Mouse (Mus musculus): Measurements from ENCODE around the gene Ltk. TPM values are rescaled to one million over a fixed set of nuclear protein-coding genes. Genes with fewer than 3 reads are reported as not detected.
"Not testable (repeated sequence)": the region's sequence is repeated elsewhere in the genome, so short reads cannot be mapped to it uniquely, and the experiment has no call there.

Ltk gene
- total RNA-seq, 2 experiments from 2014 or later: 0.15 TPM; not detected in 1

DNA sequence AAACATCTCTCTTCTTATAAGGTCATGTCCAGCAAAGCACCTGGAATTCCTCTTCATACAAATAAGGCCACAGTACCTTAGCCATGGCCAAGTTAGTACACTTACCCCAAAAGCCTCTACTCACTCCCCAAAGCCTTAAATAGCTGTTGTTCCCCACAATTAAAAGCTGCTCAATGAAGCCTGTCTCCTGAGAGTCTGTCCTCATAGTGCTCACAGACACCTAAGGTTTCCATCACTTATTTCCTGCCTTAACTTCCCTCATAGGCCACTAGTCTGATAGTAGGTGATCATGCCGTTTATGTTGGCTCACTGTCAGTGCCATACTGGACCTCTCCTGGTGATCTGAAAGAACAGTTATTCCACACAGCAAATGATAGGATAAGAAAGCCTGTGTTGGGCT lies 2.0 kb upstream of the Ltk start:
- DNase-seq: no peak
- intact Hi-C loops (cut with DNase I): no loop called here

DNA sequence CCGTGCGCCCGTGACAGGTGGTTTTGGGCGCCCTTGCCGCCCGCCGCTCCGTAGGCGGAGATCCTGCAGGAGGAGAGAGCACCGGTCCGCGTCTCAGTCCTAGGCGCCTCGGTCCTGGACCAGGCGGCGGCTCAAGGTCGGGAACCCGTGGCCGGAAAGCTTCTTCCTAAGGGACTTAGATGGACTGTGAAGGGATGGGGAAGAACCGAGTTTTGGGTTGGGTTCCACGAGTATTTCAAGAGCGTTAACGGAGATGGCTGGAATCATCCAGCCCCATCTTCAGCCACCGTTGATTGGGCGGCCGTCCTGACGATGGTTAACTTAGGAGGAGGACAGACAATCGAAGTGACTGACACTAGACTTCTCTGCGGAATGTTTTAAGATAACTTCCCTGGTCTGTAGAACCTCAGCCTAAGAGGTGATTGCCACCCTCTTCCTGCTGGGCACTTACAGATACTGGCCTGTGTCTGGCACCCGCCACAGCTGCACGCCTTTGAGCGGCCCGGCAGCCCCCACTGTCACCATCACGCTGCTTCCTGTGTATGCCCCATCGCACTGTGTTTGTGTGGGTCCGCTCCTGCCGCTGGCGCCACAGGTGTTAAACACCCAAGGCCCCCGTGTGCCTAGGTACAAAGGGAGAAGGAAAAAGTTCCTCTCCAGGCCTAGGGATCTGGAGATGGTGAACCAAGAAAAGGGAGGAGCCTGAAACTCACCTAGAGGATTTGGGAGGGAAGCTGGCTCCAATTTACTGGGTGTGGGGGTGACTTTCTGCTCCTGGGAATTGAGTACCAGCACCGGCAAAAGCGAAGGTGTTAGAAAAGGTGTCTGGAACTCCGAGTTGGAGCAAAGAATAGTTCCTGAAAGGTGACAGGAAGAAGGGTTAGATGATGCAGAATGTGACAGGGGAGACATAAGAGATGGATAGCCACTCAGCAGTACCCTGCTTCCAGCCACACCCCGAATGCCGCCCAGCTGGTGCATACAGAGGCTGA lies 1.1 kb downstream of the Ltk start:
- no peak for DNase-seq
- intact Hi-C loops (cut with DNase I): no loop called here

DNA sequence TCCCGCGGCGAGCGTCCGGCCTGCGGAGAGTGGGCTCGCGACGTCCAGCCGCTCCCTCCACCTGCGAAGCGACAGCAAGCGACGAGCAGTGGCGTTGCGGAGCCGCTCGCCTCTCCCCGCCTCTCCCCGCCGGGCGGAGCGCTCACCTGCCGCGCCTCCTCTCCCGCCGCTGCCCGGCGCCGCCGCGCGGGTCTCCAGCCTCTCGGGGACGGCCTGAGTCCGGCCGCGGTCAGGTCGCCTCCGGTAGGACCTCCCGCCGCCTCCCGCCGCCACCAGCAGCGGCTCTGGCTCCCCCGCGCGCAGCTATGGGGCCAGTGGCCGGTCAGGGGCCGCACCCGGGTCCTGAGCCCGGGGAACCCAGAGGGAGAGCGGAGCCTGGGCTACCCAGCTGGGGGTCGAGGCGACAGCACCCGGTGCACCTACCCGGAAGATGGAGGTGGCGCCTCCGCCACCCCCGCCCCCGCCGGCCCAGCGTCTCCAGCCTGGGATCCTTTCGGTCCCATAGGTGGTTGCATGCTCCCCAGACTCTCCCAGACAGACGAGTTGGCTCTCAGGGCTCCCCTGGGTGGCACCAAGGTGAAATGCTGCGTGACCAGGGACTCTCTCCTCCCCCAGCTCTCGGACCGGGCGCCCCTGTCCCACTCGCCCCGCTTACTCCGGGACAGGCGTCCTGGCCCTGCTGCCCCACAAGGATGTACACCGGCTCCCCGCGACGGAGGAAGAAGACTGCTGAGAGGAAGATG lies 2.0 kb downstream of the Ltk start:
- intact Hi-C loops (cut with DNase I): no loop called here
- DNase-seq: peak; percentile 14 to 26

GRCm38 (mm10) chr2:119757601-119758100 lies 2.6 kb downstream of the Ltk start:
- peak in 1 of 2 experiments; percentile 15 for DNase-seq
- intact Hi-C loops (cut with DNase I): no loop called here

- intact Hi-C loops (cut with DNase I): no loop called here
- DNase-seq: no peak
Measured at GRCm38 (mm10) chr2:119749260-119749659, 11.0 kb downstream of the Ltk start.

GRCm38 (mm10) chr2:119747554-119747953 lies 12.7 kb downstream of the Ltk start:
- intact Hi-C loops (cut with DNase I): no loop called here
- DNase-seq: no peak

- intact Hi-C loops (cut with DNase I): no loop called here
- DNase-seq: peak; percentile 19 to 53
Measured at GRCm38 (mm10) chr2:119745281-119745680, 14.9 kb downstream of the Ltk start.

GRCm38 (mm10) chr2:119744163-119745111 lies 15.8 kb downstream of the Ltk start:
- intact Hi-C loops (cut with DNase I): no loop called here
- peak; percentile 45 to 46 for DNase-seq

DNA sequence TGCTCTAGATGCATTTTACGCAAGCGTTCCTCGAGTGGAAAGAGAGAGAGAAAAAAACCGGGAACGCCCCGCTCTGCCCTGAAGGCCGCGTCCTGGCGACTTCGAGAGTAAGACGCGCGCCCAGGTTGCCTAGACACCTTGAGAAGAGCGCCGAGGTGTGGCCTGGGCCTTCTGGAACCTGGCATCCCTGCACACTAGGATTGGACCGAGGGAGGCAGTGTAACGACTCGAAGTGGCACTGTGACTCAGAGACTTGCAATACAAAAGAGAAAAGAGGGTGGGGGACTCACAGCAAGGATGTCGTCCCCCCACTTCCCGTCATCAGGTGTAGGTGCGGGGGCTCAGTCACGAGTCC lies 16.4 kb downstream of the Ltk start:
- intact Hi-C loops (cut with DNase I): no loop called here
- peak in 1 of 2 experiments; percentile 3 for DNase-seq

DNA sequence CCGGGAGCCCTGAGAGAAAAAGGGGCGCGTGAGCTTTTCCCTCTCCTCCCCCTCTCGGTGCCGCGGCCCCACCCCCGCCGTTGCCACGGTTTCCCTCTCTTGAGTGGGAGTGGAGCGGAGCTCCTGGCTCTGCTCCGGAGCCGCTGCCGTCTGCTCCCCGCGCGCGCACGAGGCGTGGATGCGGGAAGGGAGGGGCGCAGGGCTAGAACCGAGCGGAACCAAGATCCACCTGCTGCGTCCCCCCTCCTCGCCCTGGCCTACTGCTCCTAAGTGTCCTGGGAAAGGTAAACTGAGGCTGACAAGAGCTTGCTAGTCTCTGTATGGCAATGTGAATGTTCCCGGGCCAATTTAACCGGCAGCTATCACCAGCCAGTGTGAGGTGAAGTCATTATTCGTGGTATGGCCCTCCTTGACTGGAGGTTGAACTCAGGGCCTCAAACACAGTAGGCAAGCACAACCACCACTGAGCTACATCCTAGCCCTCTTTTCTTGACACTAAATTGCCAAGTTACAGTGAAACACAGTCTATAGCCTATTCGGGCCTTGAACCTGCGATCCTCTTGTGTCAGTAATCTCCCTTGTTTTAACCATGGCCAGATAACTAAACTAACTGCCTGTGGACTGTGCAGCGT lies 16.9 kb downstream of the Ltk start:
- intact Hi-C loops (cut with DNase I): no loop called here

GRCm38 (mm10) chr2:119742461-119743175 lies 17.6 kb downstream of the Ltk start:
- intact Hi-C loops (cut with DNase I): no loop called here
- DNase-seq: peak; percentile 21 to 37

More for the DNA sequence above, 16.9 kb downstream of the Ltk start:
- DNase-seq: peak in 1 of 2 experiments; percentile 15

DNA sequence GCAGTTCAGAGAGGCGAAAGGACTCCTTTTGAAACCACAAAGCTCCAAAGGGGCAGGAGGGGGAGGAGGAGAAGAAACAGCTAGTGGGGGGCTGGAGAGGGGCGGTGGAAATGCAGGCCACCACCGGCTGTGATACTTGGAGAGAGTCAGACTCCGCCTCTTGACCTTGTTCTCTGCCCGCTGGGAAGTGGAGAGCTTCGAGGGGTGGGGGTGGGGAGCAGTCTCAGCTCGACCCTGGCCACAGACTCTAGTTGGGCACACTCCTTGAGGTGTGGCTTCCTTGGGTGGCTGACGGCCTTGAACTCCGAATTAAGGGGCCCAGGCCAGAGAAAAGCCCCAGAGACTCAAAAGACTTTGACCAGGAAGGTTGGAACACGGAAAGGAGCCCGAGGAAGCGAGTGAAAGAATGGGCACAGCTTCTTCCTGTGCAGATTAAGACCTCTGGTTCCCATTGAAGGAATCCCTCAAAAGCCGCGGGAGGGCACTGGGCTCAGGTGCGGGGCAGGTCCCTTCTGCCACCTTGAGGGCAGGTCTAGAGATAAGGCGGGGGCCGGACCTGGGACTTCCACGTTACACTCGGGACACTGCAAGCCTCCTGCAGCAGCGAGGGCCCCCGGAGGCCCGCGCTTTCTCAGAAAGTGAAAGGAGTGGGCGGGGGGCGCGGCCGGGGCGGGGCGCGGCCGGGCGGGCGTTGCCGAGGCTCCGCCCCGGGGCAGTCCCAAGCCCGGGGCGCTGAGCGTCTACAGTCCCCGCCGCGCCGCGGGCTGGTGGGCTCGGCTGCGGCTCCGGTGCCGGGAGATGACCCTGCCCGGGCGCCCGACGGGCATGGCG lies 18.4 kb downstream of the Ltk start, which contains the start of gene Itpka:
Gene Itpka, plus strand, starts transcription at position 757 of the 831 bp plus-strand sequence.
- intact Hi-C loops (cut with DNase I): no loop called here
- peak; percentile 55 to 60 for DNase-seq

GRCm38 (mm10) chr2:119740567-119740966 lies 19.7 kb downstream of the Ltk start:
- no peak for DNase-seq
- intact Hi-C loops (cut with DNase I): no loop called here

DNA sequence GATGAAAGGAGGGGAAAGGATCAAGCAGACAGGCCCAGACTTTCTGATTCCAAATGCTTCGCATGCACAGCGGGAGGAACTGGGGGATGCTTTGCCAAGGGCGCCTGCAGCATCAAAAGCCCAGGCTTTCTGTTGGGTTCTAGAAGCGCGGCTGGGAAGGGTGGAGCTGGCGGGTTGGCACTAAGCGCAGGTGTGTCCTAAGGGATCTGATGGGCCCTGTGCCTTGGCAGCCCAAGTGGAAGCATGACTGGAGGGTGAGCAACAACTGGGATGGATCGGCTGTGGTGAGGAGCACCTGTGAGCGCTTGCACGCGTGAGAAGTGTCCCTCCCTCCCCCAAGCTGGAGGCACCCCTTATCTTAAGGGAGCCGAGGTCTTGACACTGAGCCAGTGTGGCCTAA lies 23.1 kb downstream of the Ltk start:
- peak in 1 of 2 experiments; percentile 8 for DNase-seq
- intact Hi-C loops (cut with DNase I): no loop called here

- DNase-seq: no peak
- intact Hi-C loops (cut with DNase I): no loop called here
Measured at GRCm38 (mm10) chr2:119730735-119731134, 29.5 kb downstream of the Ltk start.

GRCm38 (mm10) chr2:119727762-119728416 lies 32.3 kb downstream of the Ltk start:
- DNase-seq: no peak
- intact Hi-C loops (cut with DNase I): no loop called here

DNA sequence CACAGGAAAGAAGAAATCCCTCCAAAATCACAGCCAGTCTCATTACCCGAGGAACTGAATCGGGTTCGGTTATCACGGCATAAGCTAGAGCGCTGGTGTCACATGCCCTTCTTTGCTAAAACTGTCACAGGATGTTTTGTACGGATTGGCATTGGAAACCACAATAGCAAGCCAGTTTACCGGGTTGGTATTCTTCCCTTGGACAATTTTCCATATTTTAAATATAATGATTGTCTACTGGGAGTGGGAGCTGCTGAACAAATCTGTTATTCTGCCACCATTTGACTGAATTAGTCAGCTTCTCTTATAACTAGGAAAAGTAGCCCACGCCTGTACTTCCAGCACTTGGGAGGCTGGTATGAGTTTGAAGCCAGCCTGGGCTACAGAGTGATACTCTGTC lies 39.2 kb downstream of the Ltk start:
- DNase-seq: no peak
- intact Hi-C loops (cut with DNase I): no loop called here

GRCm38 (mm10) chr2:119715868-119716267 lies 44.4 kb downstream of the Ltk start:
- intact Hi-C loops (cut with DNase I); DNase-seq: not testable (repeated sequence)

All from heart, postnatal 10 days (tissue).